Mouse (Mus musculus): Measurements from ENCODE around the gene Sept12. TPM values are rescaled to one million over a fixed set of nuclear protein-coding genes. Genes with fewer than 3 reads are reported as not detected.

The Sept12 gene
- polyA plus RNA-seq, 1 experiment from 2014 or later, result not detected

Other genes with a start within 250 kb of the Sept12 start
- gene Cdip1, start 207.6 kb downstream of the Sept12 start, polyA plus RNA-seq (2015; fragmentation: Nextera tagmentation; extraction: Ambion mirVana), result 97.2 and 100 TPM in 2 replicates
- 0.09 and 0.22 TPM in 2 replicates for gene 4930562C15Rik, start 162.4 kb downstream of the Sept12 start, polyA plus RNA-seq (2015; fragmentation: Nextera tagmentation; extraction: Ambion mirVana)
- gene Ubald1, start 117.5 kb downstream of the Sept12 start, polyA plus RNA-seq (2015; fragmentation: Nextera tagmentation; extraction: Ambion mirVana), result 33.7 and 35.5 TPM in 2 replicates
- gene Mgrn1, start 111.6 kb downstream of the Sept12 start, polyA plus RNA-seq (2015; fragmentation: Nextera tagmentation; extraction: Ambion mirVana), result 82.7 and 84.6 TPM in 2 replicates
- gene Nudt16l1, start 59.1 kb downstream of the Sept12 start, polyA plus RNA-seq (2015; fragmentation: Nextera tagmentation; extraction: Ambion mirVana), result 144 TPM in 2 replicates
- 39.7 and 41.3 TPM in 2 replicates for gene Anks3, start 33.6 kb downstream of the Sept12 start, polyA plus RNA-seq (2015; fragmentation: Nextera tagmentation; extraction: Ambion mirVana)
- 133 and 146 TPM in 2 replicates for gene Smim22, start 9.4 kb upstream of the Sept12 start, polyA plus RNA-seq (2015; fragmentation: Nextera tagmentation; extraction: Ambion mirVana)
- gene Rogdi, start 15.7 kb upstream of the Sept12 start, polyA plus RNA-seq (2015; fragmentation: Nextera tagmentation; extraction: Ambion mirVana), result 51.6 TPM in 2 replicates
- 139 and 140 TPM in 2 replicates for gene Glyr1, start 52.0 kb upstream of the Sept12 start, polyA plus RNA-seq (2015; fragmentation: Nextera tagmentation; extraction: Ambion mirVana)
- 11.1 and 12.4 TPM in 2 replicates for gene Ubn1, start 52.2 kb upstream of the Sept12 start, polyA plus RNA-seq (2015; fragmentation: Nextera tagmentation; extraction: Ambion mirVana)
- 3.1 and 3.4 TPM in 2 replicates for gene Ppl, start 134.6 kb upstream of the Sept12 start, polyA plus RNA-seq (2015; fragmentation: Nextera tagmentation; extraction: Ambion mirVana)
- 0.05 TPM in 1 of 2 replicates, not detected in the other for gene Sec14l5, start 149.3 kb upstream of the Sept12 start, polyA plus RNA-seq (2015; fragmentation: Nextera tagmentation; extraction: Ambion mirVana)
- 39.5 and 42.2 TPM in 2 replicates for gene Nagpa, start 206.2 kb upstream of the Sept12 start, polyA plus RNA-seq (2015; fragmentation: Nextera tagmentation; extraction: Ambion mirVana)
- gene AU021092, start 224.4 kb upstream of the Sept12 start, polyA plus RNA-seq (2015; fragmentation: Nextera tagmentation; extraction: Ambion mirVana), result 2.8 and 4.2 TPM in 2 replicates
- gene Alg1, start 235.8 kb upstream of the Sept12 start, polyA plus RNA-seq (2015; fragmentation: Nextera tagmentation; extraction: Ambion mirVana), result 36.7 and 38.6 TPM in 2 replicates